Mouse (Mus musculus): ENCODE measurements around the gene Insl3.

- TF ChIP-seq CTCF (IDR thresholded peaks at IDR 0.05; ENCODE audit: control insufficient read depth, insufficient read depth, insufficient replicate concordance, low read depth, low read length) (no peak), POLR2A (IDR thresholded peaks at IDR 0.05; ENCODE audit: control insufficient read depth, low read depth, low read length) (no peak)
Observed at GRCm38 (mm10) chr8:71724389-71724788, 35.4 kb downstream of the Insl3 start.

Data from testis, adult 2 months (tissue).